Mouse (Mus musculus) limb, embryonic 13.5 days (tissue): ENCODE results near the gene Padi1. TPM values are rescaled to one million over a fixed set of nuclear protein-coding genes. Genes with fewer than 3 reads are reported as not detected.

Source experiments
- ATAC-seq: fragments of 200-750 bp; cut with Nextera tagmentation; 2 replicates; pipeline ENCODE4 v1.8.0; 2017; ENCODE audit warnings: low read depth, moderate number of reproducible peaks, moderate TSS enrichment; ENCODE audit not compliant: low FRiP score
- H3K27ac ChIP-seq: fragments of 300-500 bp; sonication (generic); 2 replicates; pipeline ENCODE4 v1.5.1; 2015; ENCODE audit warnings: inconsistent platforms, mild to moderate bottlenecking, moderate library complexity
- H3K27me3 ChIP-seq: fragments of 300-500 bp; sonication (generic); 2 replicates; pipeline ENCODE4 v1.6.1; 2015; ENCODE audit warnings: mild to moderate bottlenecking, inconsistent platforms
- H3K36me3 ChIP-seq: fragments of 300-500 bp; sonication (generic); 2 replicates; pipeline ENCODE4 v1.6.1; 2015; ENCODE audit warnings: inconsistent platforms, mild to moderate bottlenecking, moderate library complexity
- H3K4me1 ChIP-seq: fragments of 300-500 bp; sonication (generic); 2 replicates; pipeline ENCODE4 v1.6.1; 2015; ENCODE audit warnings: inconsistent platforms
- H3K4me2 ChIP-seq: fragments of 300-500 bp; sonication (generic); replicated peaks from 2 replicates; pipeline ENCODE4 v1.6.1; 2015; ENCODE audit warnings: inconsistent platforms, mild to moderate bottlenecking, moderate library complexity
- H3K4me3 ChIP-seq: fragments of 300-500 bp; sonication (generic); 2 replicates; pipeline ENCODE4 v1.5.1; 2015; ENCODE audit warnings: moderate library complexity, mild to moderate bottlenecking, inconsistent platforms
- H3K9ac ChIP-seq: fragments of 300-500 bp; sonication (generic); 2 replicates; pipeline ENCODE4 v1.6.1; 2015; ENCODE audit warnings: mild to moderate bottlenecking, inconsistent platforms
- H3K9me3 ChIP-seq: fragments of 300-500 bp; sonication (generic); 2 replicates; pipeline ENCODE4 v1.6.1; 2016; ENCODE audit warnings: inconsistent platforms
- WGBS: fragments of 180-500 bp; shearing (Covaris S2); methylation state at CpG from one replicate; pipeline ENCODE4 v1.1.7; 2015; 5-methylcytosine and 5-hydroxymethylcytosine counted together
- polyA plus RNA-seq: library from polyadenylated mRNA; unstranded; fragments of >200 nt; fragmentation: Nextera tagmentation; extraction: Ambion mirVana; gene quantifications from 2 replicates; pipeline ENCODE4 v1.2.1, GENCODE M21; 2015

Gene Padi1
- polyA plus RNA-seq, 1 experiment from 2014 or later, result 0.25 TPM

DNA sequence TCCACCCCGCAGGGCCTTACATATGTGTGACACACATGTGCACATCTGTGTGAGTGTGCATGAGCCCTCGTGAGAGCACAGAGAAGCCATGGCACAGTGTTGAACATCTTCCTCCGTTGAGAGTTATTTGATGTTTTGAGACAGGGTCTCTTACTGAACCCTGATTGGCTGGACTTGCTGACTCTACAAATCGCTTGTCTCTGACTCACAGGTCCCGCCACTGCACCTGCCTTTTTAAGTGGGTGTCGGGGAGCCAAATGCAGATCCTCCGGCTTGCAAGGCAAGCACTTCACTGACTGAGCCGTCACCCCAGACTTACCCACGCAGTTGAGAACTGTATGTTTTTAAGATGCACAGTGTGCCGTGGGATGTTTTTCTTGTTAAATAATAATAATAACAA lies 69.7 kb downstream of the Padi1 start:
- WGBS, result 84% methylated on average over 10 of the region's 10 CpGs
- ATAC-seq, result no peak
- Histone ChIP-seq H3K9ac (no peak overlapping the region), H3K27me3 (no peaks in the 10 kb centered on the region), H3K4me3 (no peak overlapping the region), H3K27ac (no peak overlapping the region), H3K9me3 (0 out of 2 replicates have a peak, but pooled peaks cover 2% of the 10 kb centered on the region), H3K4me1 (0 out of 2 replicates have a peak, but pooled peaks cover 2% of the 10 kb centered on the region), H3K4me2 (no peak overlapping the region), H3K36me3 (no peaks in the 10 kb centered on the region)

GRCm38 (mm10) chr4:140774893-140775292 lies 70.7 kb downstream of the Padi1 start:
- no peaks in the 10 kb centered on the region for H3K27me3 ChIP-seq
- 0 out of 2 replicates have a peak, but pooled peaks cover 2% of the 10 kb centered on the region for H3K4me1 ChIP-seq
- no peak for ATAC-seq
- no peak overlapping the region for H3K27ac ChIP-seq
- H3K36me3 ChIP-seq, result no peaks in the 10 kb centered on the region
- 81% methylated on average over 9 of the region's 9 CpGs for WGBS
- H3K4me3 ChIP-seq, result no peak overlapping the region
- H3K9ac ChIP-seq, result no peak overlapping the region
- H3K9me3 ChIP-seq, result no peaks in the 10 kb centered on the region
- no peak overlapping the region for H3K4me2 ChIP-seq

- ATAC-seq, result no peak
- no peak within 1 kb of the TSS for H3K9ac ChIP-seq
- H3K36me3 ChIP-seq, result no peaks in the 10 kb centered on the region
- H3K4me2 ChIP-seq, result no peak within 1 kb of the TSS
- H3K4me3 ChIP-seq, result no peak within 1 kb of the TSS
- H3K4me1 ChIP-seq, result 0 out of 2 replicates have a peak, but pooled peaks cover 2% of the 10 kb centered on the region
- WGBS, result 82% methylated on average over 21 of the region's 21 CpGs
- H3K9me3 ChIP-seq, result no peaks in the 10 kb centered on the region
- H3K27me3 ChIP-seq, result no peaks in the 10 kb centered on the region
- H3K27ac ChIP-seq, result no peak within 1 kb of the TSS
Observed at GRCm38 (mm10) chr4:140774025-140774800, 71.4 kb downstream of the Padi1 start, which contains the start of gene Padi4. Padi4 (minus strand) TSS chr4:140774236.

DNA sequence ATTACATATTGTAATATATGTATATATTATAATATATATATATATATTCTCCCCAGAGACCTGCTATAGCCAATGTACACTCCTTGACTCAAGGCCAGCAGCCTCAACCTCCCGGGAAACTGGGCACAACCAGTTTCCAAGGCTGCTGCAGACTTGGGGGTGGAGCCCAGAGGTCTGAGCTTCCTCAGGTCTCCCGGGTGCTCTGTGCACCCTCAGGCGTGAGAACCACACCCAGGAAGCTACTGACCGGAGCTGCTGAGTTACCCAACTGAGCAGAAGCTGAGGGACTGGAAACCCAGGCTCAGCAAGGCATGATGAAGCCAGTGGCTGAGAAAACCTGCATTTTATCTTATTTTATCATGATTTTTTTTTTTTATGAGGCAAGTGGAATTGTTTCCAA lies 74.5 kb downstream of the Padi1 start:
- no peak overlapping the region for H3K4me2 ChIP-seq
- no peak overlapping the region for H3K4me3 ChIP-seq
- H3K9me3 ChIP-seq, result no peaks in the 10 kb centered on the region
- WGBS, result 36% methylated on average over 4 of the region's 4 CpGs
- no peak for ATAC-seq
- H3K27me3 ChIP-seq, result no peaks in the 10 kb centered on the region
- H3K9ac ChIP-seq, result no peak overlapping the region
- H3K4me1 ChIP-seq, result 0 out of 2 replicates have a peak, but pooled peaks cover 2% of the 10 kb centered on the region
- H3K36me3 ChIP-seq, result no peaks in the 10 kb centered on the region
- H3K27ac ChIP-seq, result no peak overlapping the region

- H3K36me3 ChIP-seq, result no peaks in the 10 kb centered on the region
- H3K27me3 ChIP-seq, result no peaks in the 10 kb centered on the region
- H3K9ac ChIP-seq, result peak overlapping the region; percentile 53
- H3K4me3 ChIP-seq, result peak overlapping the region; percentile 34
- H3K4me2 ChIP-seq, result peak overlapping the region; percentile 54
- no peak overlapping the region for H3K27ac ChIP-seq
- 0 out of 2 replicates have a peak, but pooled peaks cover 2% of the 10 kb centered on the region for H3K4me1 ChIP-seq
- H3K9me3 ChIP-seq, result no peaks in the 10 kb centered on the region
- WGBS, result 15% methylated on average over 13 of the region's 13 CpGs
- ATAC-seq, result no peak
Observed at GRCm38 (mm10) chr4:140770433-140770832, 75.1 kb downstream of the Padi1 start.

GRCm38 (mm10) chr4:140768973-140769372 lies 76.6 kb downstream of the Padi1 start:
- H3K4me2 ChIP-seq, result no peak overlapping the region
- 0 out of 2 replicates have a peak, but pooled peaks cover 2% of the 10 kb centered on the region for H3K4me1 ChIP-seq
- H3K9me3 ChIP-seq, result no peaks in the 10 kb centered on the region
- no peak overlapping the region for H3K27ac ChIP-seq
- H3K4me3 ChIP-seq, result no peak overlapping the region
- WGBS, result 76% methylated on average over 5 of the region's 5 CpGs
- no peak for ATAC-seq
- no peak overlapping the region for H3K9ac ChIP-seq
- H3K27me3 ChIP-seq, result no peaks in the 10 kb centered on the region
- H3K36me3 ChIP-seq, result no peaks in the 10 kb centered on the region

DNA sequence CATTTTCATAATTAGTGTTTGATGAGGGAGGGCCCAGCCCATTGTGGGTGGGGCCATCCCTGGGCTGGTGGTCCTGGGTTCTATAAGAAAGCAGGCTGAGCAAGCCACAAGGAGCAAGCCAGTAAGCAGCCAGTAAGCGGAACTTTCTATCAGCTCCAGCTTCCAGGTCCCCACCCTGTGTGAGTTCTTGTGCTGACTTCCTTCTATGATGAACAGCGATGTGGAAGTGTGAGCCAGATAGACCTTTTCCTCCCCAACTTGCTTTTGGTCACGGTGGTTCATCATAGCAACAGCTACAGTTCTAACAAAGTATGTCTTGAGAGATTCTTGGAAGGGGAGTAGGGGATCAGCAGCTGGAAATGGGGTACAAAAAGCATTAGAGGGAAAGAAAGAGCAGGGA lies 79.6 kb downstream of the Padi1 start:
- H3K9me3 ChIP-seq, result no peaks in the 10 kb centered on the region
- no peaks in the 10 kb centered on the region for H3K4me1 ChIP-seq
- no peak for ATAC-seq
- H3K4me2 ChIP-seq, result no peak overlapping the region
- no peak overlapping the region for H3K9ac ChIP-seq
- no peak overlapping the region for H3K4me3 ChIP-seq
- no peaks in the 10 kb centered on the region for H3K36me3 ChIP-seq
- no peak overlapping the region for H3K27ac ChIP-seq
- H3K27me3 ChIP-seq, result no peaks in the 10 kb centered on the region
- 79% methylated on average over 3 of the region's 3 CpGs for WGBS

DNA sequence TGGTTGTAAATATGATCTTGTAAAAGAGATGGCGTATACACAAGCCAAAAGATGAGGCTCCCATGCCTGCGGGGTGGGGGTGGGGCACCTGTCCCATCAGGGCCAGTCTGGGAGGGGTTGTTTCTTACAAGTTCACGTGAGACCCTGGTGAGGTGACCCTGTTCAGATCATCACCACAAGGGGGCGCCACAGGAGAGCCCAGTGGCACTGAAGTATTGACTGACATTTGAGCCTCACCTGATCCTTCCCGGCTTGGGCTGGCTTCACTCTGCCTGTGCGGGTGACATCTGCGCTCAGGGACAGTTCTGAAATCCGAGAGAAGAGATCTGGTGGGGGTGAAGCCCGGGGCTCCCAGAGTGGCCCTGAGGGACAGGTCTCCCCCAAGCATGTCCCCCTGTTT lies 82.4 kb downstream of the Padi1 start:
- H3K36me3 ChIP-seq, result no peaks in the 10 kb centered on the region
- H3K4me1 ChIP-seq, result peaks cover 2% of the 10 kb centered on the region; the same call in 1 of the 2 replicates
- H3K9me3 ChIP-seq, result no peaks in the 10 kb centered on the region
- H3K27ac ChIP-seq, result no peak overlapping the region
- H3K4me3 ChIP-seq, result no peak overlapping the region
- WGBS, result 13% methylated on average over 9 of the region's 9 CpGs
- H3K9ac ChIP-seq, result no peak overlapping the region
- ATAC-seq, result no peak; the same call in 1 of the 2 replicates
- H3K4me2 ChIP-seq, result no peak overlapping the region
- no peaks in the 10 kb centered on the region for H3K27me3 ChIP-seq

Other genes starting within 250 kb of the Padi1 start
- 14.9 TPM in 2 replicates for gene Arhgef10l, start 179.8 kb downstream of the Padi1 start, polyA plus RNA-seq
- 32.8 and 41.5 TPM in 2 replicates for gene Rcc2, start 145.2 kb downstream of the Padi1 start, polyA plus RNA-seq
- 0.10 TPM in 1 of 2 replicates, not detected in the other for gene Padi6, start 103.1 kb downstream of the Padi1 start, polyA plus RNA-seq
- 0.06 TPM in 1 of 2 replicates, not detected in the other for gene Padi4, start 71.5 kb downstream of the Padi1 start, polyA plus RNA-seq
- 0.26 and 0.28 TPM in 2 replicates for gene Padi3, start 35.1 kb downstream of the Padi1 start, polyA plus RNA-seq
- 1.2 and 1.3 TPM in 2 replicates for gene Padi2, start 60.6 kb upstream of the Padi1 start, polyA plus RNA-seq
- gene Sdhb, start 115.4 kb upstream of the Padi1 start, polyA plus RNA-seq, result 387 and 396 TPM in 2 replicates
- gene Atp13a2, start 141.1 kb upstream of the Padi1 start, polyA plus RNA-seq, result 37.4 and 41.8 TPM in 2 replicates
- 757 and 803 TPM in 2 replicates for gene Mfap2, start 164.6 kb upstream of the Padi1 start, polyA plus RNA-seq
- gene Crocc, start 214.8 kb upstream of the Padi1 start, polyA plus RNA-seq, result 7.2 and 8.0 TPM in 2 replicates
- gene Necap2, start 232.6 kb upstream of the Padi1 start, polyA plus RNA-seq, result 88.7 and 92.3 TPM in 2 replicates
- 0.08 and 0.20 TPM in 2 replicates for gene Spata21, start 242.6 kb upstream of the Padi1 start, polyA plus RNA-seq